Mouse (Mus musculus): ENCODE results near the gene Gm21778.
"Not testable (repeated sequence)": the region's sequence is repeated elsewhere in the genome, so short reads cannot be mapped to it uniquely, and the experiment has no call there.

GRCm38 (mm10) chrY:5942160-5942559, at the start of gene Gm21778:
- not testable (repeated sequence) for TF ChIP-seq CTCF (IDR thresholded peaks at IDR 0.05; ENCODE audit: low read depth); EP300 (optimal IDR thresholded peaks at IDR 0.05)
